Mouse (Mus musculus): ENCODE measurements at regions not wholly inside any gene's neighbourhood (a gene's known extent, or its start where the extent isn't known, plus 50 kb on each side); places are given as distances from the start of the nearest gene placed in this dataset.

- DNase-seq (ENCODE audit: inconsistent ontology term), result no peak
Measured at GRCm38 (mm10) chr2:158909086-158909485, 114.5 kb downstream of the Dhx35 start.

- DNase-seq (ENCODE audit: inconsistent ontology term), result no peak
Measured at GRCm38 (mm10) chr2:158910325-158910724, 115.7 kb downstream of the Dhx35 start.

DNA sequence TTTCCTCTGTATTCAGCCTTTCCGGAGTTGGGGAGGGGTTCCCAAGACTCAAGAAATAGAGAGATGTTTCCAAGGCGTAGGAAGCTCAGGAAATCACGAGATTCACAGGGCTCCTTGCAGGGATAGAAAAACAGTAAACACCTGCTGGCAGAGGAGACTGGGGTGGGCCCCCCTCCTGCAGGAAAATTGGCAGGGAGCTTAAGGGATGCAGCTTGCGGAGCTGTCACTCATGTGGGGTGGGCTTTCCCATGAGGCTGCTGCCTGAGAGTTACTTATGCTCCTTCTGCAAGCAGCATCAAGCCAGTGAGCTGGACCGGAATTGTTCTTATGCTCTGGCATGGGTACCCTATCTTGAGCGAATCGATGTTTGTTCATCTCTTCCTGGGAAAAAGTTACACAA lies 116.6 kb downstream of the Dhx35 start:
- DNase-seq (ENCODE audit: inconsistent ontology term), result no peak

- peak; percentile 22 for DNase-seq (ENCODE audit: inconsistent ontology term)
Measured at GRCm38 (mm10) chr2:158912631-158913258, 118.1 kb downstream of the Dhx35 start.

DNA sequence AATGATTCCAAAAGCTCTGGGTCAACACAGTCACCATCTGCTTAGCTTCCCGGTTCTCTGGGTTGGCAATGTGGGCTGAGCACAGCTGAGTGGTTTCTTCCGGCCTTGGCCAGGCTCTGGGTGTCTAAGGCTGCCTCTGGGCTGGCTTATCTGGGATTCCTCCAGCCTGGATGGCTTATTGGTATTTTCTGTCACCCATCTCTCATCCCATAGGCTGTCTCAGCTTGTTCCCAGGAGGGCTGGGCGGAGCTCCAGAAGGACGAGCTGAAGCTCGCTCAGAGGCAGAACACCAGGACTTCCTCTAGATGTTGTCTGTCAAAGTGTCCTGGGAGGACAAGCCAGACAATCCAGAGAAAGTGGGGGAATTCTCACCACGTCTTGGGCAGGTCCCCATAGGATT lies 122.8 kb downstream of the Dhx35 start:
- no peak for DNase-seq (ENCODE audit: inconsistent ontology term)

- no peak for DNase-seq (ENCODE audit: inconsistent ontology term)
Measured at GRCm38 (mm10) chr2:158918312-158918711, 123.7 kb downstream of the Dhx35 start.

GRCm38 (mm10) chr2:158921342-158922255 lies 127.0 kb downstream of the Dhx35 start:
- DNase-seq (ENCODE audit: inconsistent ontology term), result no peak

DNA sequence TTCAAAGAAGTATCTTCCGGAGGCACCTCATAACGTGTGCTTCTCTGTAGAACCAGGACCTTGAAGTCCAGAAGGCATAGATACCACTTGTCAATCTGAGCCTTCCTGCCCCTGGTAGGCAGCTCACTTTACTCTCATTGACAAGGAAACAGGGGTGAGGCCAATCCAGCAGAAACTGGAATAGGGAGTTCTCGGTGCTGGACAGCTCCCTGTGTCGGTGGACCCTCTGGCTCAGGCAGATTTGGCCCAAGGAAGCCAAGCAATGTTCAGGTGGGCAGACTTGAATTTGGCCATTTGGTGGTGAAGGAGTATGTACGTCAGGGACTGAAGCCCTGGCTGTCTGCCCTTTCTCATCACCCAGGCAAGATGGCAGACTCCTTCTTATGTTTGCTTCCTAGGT lies 128.2 kb downstream of the Dhx35 start:
- no peak for DNase-seq (ENCODE audit: inconsistent ontology term)

DNA sequence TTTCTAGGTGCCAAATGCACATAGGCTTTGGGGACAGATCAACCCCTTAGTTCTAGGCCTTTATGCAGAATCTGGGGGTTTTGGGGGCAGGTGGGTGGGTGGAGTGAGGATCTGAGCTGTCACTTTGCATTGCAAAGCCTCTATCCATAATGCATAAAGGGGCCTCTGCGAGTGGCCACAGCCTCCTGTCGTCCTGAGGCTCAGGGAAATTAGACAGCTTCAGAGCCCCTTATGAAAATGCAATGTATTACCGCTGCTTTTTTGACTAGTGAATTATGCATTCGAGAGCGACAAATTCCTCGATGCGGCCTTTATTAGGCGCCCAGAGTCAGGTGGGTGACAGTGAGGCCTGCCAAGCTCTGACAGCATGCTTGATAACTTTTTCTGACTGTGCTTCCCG lies 134.9 kb downstream of the Dhx35 start:
- no peak for DNase-seq (ENCODE audit: inconsistent ontology term)

DNA sequence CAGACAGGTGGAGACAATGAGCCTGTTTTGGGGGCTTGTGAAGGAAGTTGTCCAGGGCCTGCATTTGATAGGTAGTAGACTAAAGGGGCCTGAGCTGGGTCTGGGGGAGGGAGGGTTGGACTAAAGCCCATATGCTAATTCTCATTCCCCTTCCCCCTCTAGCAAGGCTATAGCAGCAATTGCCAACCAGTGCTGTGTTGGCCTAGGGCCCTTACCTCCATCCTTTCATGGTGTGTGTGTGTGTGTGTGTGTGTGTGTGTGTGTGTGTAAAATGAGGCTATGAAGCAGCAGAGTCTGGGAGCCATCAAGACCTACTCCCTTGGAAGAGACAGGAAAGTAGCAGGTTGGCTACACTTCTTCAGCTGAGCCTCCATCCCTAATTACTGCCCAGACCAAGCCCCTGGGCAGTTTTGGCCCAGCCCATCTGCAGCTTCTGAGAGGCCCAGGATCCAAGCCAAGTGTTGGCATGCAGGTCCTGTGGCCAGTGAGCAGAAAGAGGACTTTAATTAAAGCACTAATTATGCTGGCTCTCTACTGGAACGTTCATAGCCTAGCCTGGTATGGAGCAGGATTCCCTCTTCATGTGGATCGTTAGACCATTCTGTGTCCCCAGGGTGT lies 143.4 kb downstream of the Dhx35 start:
- DNase-seq (ENCODE audit: inconsistent ontology term), result peak; percentile 75

- DNase-seq (ENCODE audit: inconsistent ontology term), result no peak
Measured at GRCm38 (mm10) chr2:158949418-158949817, 154.8 kb downstream of the Dhx35 start.

GRCm38 (mm10) chr2:158951061-158951460 lies 156.5 kb downstream of the Dhx35 start:
- no peak for DNase-seq (ENCODE audit: inconsistent ontology term)

- DNase-seq (ENCODE audit: inconsistent ontology term), result no peak
Measured at GRCm38 (mm10) chr2:158956888-158957287, 162.3 kb downstream of the Dhx35 start.

DNA sequence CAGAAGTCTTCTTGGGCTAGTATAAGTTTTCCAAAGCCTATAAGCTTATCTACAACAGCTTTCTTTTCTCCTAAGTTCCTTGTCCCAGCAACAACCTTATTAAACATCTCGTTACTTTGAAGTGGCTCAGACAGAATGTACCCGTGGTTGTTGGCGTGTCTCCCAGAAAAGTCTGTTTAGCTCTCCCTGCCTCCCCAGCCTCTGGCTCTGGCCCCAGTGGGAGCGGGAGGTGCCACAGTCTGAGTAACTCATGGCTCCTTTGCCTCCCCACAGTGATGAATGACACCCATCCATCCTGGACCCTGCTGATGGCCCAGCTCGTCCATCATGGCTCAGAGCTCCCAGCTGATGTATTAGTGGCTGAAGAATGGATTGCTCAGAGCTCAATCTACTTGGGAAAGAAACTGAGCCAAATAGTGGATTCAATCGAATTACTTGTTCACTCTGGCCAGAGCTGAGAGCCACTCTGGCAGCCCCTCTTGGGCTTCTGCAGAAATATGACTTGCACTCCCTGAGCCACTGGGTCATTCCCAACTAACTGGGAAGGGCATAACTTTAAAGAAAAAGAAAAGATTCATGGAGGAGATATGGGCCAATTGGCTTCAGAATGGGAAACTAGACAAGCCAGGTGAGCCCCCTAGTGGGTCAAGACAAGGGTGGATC lies 170.5 kb downstream of the Dhx35 start:
- peak; percentile 90 for DNase-seq (ENCODE audit: inconsistent ontology term)

GRCm38 (mm10) chr2:158972178-158972577 lies 177.6 kb downstream of the Dhx35 start:
- DNase-seq (ENCODE audit: inconsistent ontology term), result no peak

- peak; percentile 35 for DNase-seq (ENCODE audit: inconsistent ontology term)
Measured at GRCm38 (mm10) chr2:158985529-158986148, 191.0 kb downstream of the Dhx35 start.

DNA sequence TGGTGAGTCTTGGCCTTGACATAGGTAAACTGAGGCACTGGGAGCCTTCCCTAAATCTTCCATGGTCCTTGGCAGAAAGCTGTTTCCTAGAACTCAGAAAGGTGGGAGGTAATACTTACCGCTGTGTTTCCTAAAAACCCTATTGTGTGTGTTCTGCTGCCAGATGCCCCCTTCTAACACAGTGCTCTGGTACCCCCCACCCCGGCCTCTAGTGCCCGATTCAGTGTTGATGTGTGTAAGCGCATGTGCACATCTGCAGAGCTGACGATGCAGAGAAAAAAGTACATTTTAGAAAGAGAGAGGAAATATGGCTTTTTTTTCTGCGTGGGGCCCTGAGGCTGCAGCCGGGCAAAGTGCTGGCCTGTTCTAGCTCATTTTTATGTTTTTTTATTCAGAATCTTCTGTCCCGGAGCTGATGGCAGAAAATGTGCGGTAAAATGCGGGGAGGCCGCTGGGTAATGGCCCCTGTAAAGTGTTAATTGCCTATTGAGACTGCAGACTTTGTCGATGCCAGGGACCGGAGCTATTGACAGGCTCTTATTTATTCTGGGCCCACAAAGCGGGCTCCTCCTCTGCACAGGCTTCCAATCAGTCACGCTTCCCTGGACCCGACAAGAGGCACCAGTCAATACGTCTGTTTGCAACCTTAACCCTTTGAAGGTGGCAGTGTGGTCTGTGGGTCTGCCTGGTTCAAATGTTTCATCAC lies 208.0 kb downstream of the Dhx35 start:
- no peak for DNase-seq (ENCODE audit: inconsistent ontology term)

DNA sequence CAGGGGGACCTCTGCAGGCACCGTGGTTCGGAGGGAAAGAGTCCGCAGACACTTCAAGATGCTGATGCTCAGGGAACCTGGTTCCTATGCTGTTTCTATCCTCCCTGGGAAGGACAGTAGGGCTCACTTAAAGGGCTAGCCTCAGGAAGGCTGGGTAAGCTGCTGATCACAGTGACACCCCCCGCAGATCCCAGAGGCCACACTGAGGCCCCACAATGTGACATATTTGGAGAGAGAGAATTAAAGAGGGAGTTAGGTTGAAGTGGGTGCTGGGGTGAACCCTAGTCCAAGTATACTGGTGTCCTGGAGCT lies 208.5 kb downstream of the Dhx35 start:
- no peak for DNase-seq (ENCODE audit: inconsistent ontology term)

DNA sequence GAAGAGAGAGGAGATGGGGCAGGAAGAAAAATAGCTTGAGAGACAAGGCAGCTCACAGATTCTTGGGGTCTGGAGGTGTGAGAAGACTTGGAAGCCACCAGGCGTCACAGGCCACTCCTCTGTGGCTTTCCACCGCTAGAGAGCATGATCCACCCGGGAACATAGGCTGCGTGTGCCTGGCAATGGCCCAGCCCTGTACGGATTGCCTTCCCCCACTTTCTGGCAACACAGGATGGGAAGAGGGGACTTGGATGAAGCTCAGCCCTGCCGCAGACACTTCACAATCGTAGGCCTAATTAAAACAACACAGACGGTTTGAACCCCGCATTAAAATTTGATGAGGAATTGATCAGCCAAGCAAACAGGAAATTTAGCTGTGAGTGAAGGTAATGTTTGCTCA lies 209.8 kb downstream of the Dhx35 start:
- DNase-seq (ENCODE audit: inconsistent ontology term), result no peak

- no peak for DNase-seq (ENCODE audit: inconsistent ontology term)
Measured at GRCm38 (mm10) chr2:159012725-159013124, 218.1 kb downstream of the Dhx35 start.

DNA sequence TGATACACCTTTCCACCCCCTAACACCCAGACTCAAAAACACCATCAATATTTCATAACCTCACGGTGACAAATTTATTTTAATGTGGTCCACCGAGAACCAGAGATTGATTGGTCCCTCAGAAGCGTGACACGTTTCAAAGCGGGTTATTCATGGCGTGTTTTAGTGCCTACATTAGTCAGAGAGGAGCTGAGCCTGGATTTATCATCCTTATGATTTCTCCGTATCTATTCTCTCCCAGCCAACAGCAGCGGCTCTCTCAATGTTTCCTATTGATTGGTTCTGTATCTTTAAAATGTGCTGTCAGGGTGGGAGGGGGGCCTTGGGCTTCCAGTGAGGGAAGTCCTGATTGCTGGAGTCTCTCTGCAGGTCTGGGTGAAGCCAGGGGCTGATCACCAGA lies 219.9 kb downstream of the Dhx35 start:
- no peak for DNase-seq (ENCODE audit: inconsistent ontology term)

All from Muller cell, postnatal 12 days (primary cell).